Mouse (Mus musculus) CH12.LX (cell line): ENCODE measurements at regions not wholly inside any gene's neighbourhood (a gene's known extent, or its start where the extent isn't known, plus 50 kb on each side); places are given as distances from the start of the nearest gene placed in this dataset.
A peak's percentile ranks its signal among the peaks of the same experiment; 100 is the strongest.

Experiments used
- DNase-seq: peaks from one replicate; pipeline ENCODE4 v3.0.0-alpha.2; 2013; ENCODE audit errors: extremely low read depth
- H3K27ac ChIP-seq: 2 replicates; pipeline ENCODE4 v1.5.1; 2012; ENCODE audit warnings: low read depth, mild to moderate bottlenecking, control low read depth, moderate library complexity; ENCODE audit not compliant: insufficient read depth
- H3K27me3 ChIP-seq: replicated peaks from 2 replicates; pipeline ENCODE3; 2012; ENCODE audit warnings: inconsistent platforms
- H3K36me3 ChIP-seq, 2 experiments: replicated peaks in 1 of 2; 2 replicates each; pipeline versions ENCODE3 to v1.6.1; 2012; ENCODE audit warnings: inconsistent platforms in 1 of 2, low read length in 1 of 2, mild to moderate bottlenecking in 1 of 2, mixed read lengths in 1 of 2, moderate library complexity in 1 of 2; ENCODE audit not compliant: control insufficient read depth in 1 of 2, insufficient read depth in 1 of 2
- H3K4me1 ChIP-seq, 2 experiments: 2 replicates each; pipeline ENCODE4 v1.6.1; 2012; ENCODE audit warnings: inconsistent platforms in 1 of 2, moderate library complexity in 1 of 2; ENCODE audit not compliant: insufficient read depth in 2 of 2, control insufficient read depth in 1 of 2
- H3K4me2 ChIP-seq: 2 replicates; pipeline ENCODE4 v1.6.1; 2012; ENCODE audit warnings: low read depth, mild to moderate bottlenecking, control low read depth; ENCODE audit not compliant: poor library complexity, insufficient read depth, severe bottlenecking
- H3K4me3 ChIP-seq, 3 experiments: fragments of 150-350 bp in 1 of 3; sonication (generic) in 1 of 3; replicated peaks in 1 of 3; 2 replicates each; pipeline versions ENCODE3 to v1.5.1; 2011 to 2012; ENCODE audit warnings: low read depth in 2 of 3, low read length in 2 of 3, mild to moderate bottlenecking in 2 of 3, moderate library complexity in 2 of 3, control low read depth in 1 of 3, improper control_type of control experiment in 1 of 3, inconsistent platforms in 1 of 3, mixed read lengths in 1 of 3; ENCODE audit not compliant: poor library complexity in 1 of 3
- H3K79me2 ChIP-seq: replicated peaks from 2 replicates; pipeline ENCODE4 v1.6.1; 2012; ENCODE audit warnings: mild to moderate bottlenecking, moderate library complexity; ENCODE audit not compliant: control insufficient read depth, poor library complexity, insufficient read depth, severe bottlenecking; ENCODE audit errors: extremely low read depth
- H3K9ac ChIP-seq: 2 replicates; pipeline ENCODE4 v1.6.1; 2012; ENCODE audit warnings: low read depth, mild to moderate bottlenecking, control low read depth, moderate library complexity; ENCODE audit not compliant: insufficient read depth
- H3K9me3 ChIP-seq: replicated peaks from 2 replicates; pipeline ENCODE3; 2012; ENCODE audit warnings: low read length, inconsistent platforms, mixed read lengths
- CHD1 ChIP-seq: IDR thresholded peaks from 2 replicates; pipeline ENCODE4 v1.6.1; 2012; ENCODE audit warnings: low read depth, low read length, improper control_type of control experiment, inconsistent platforms
- CTCF ChIP-seq, 2 experiments: IDR thresholded peaks in 1 of 2; conservative IDR thresholded peaks in 1 of 2; 2 replicates each; pipeline ENCODE4 v1.5.1; 2011 to 2012; ENCODE audit warnings: low read depth in 2 of 2, low read length in 2 of 2, improper control_type of control experiment in 1 of 2, inconsistent platforms in 1 of 2, mild to moderate bottlenecking in 1 of 2, moderate library complexity in 1 of 2
- ELF1 ChIP-seq: IDR thresholded peaks from 2 replicates; pipeline ENCODE4 v1.6.1; 2014; ENCODE audit warnings: low read depth, mild to moderate bottlenecking, inconsistent platforms, low read length, improper control_type of control experiment
- EP300 ChIP-seq: IDR thresholded peaks from 2 replicates; pipeline ENCODE4 v1.6.1; 2011; ENCODE audit warnings: low read length, improper control_type of control experiment
- ETS1 ChIP-seq: conservative IDR thresholded peaks from 2 replicates; pipeline ENCODE4 v1.6.1; 2012; ENCODE audit warnings: low read depth, mild to moderate bottlenecking, inconsistent platforms, low read length, improper control_type of control experiment, moderate library complexity
- HCFC1 ChIP-seq: IDR thresholded peaks from 2 replicates; pipeline ENCODE4 v1.6.1; 2012; ENCODE audit warnings: low read depth, mild to moderate bottlenecking, inconsistent platforms, low read length, improper control_type of control experiment
- JUN ChIP-seq: IDR thresholded peaks from 2 replicates; pipeline ENCODE4 v1.6.1; 2011; ENCODE audit warnings: low read depth, mild to moderate bottlenecking, low read length, improper control_type of control experiment, moderate library complexity; ENCODE audit not compliant: insufficient read depth
- MEF2A ChIP-seq: IDR thresholded peaks from 2 replicates; pipeline ENCODE4 v1.6.1; 2014; ENCODE audit warnings: low read depth, mild to moderate bottlenecking, inconsistent platforms, low read length, improper control_type of control experiment, borderline replicate concordance
- MXI1 ChIP-seq: IDR thresholded peaks from 2 replicates; pipeline ENCODE4 v1.6.1; 2011; ENCODE audit warnings: mild to moderate bottlenecking, low read depth, low read length, improper control_type of control experiment
- NELFE ChIP-seq: IDR thresholded peaks from 2 replicates; pipeline ENCODE4 v1.6.1; 2011; ENCODE audit warnings: low read depth, low read length, improper control_type of control experiment
- POLR2A ChIP-seq: IDR thresholded peaks from 2 replicates; pipeline ENCODE4 v1.6.1; 2011; ENCODE audit warnings: low read depth, mild to moderate bottlenecking, improper control_type of control experiment, low read length
- POLR2AphosphoS2 ChIP-seq: IDR thresholded peaks from 2 replicates; pipeline ENCODE4 v1.6.1; 2011; ENCODE audit warnings: low read depth, low read length, improper control_type of control experiment
- RAD21 ChIP-seq: IDR thresholded peaks from 2 replicates; pipeline ENCODE4 v1.6.1; 2011; ENCODE audit warnings: low read depth, mild to moderate bottlenecking, low read length, improper control_type of control experiment, moderate library complexity
- RCOR1 ChIP-seq: conservative IDR thresholded peaks from 2 replicates; pipeline ENCODE4 v1.6.1; 2012; ENCODE audit warnings: low read depth, mild to moderate bottlenecking, inconsistent platforms, low read length, improper control_type of control experiment
- SIN3A ChIP-seq: IDR thresholded peaks from 2 replicates; pipeline ENCODE4 v1.6.1; 2012; ENCODE audit warnings: low read length, improper control_type of control experiment, inconsistent platforms
- SMC3 ChIP-seq: IDR thresholded peaks from 2 replicates; pipeline ENCODE4 v1.6.1; 2011; ENCODE audit warnings: low read depth, low read length, improper control_type of control experiment
- TBP ChIP-seq: conservative IDR thresholded peaks from 2 replicates; pipeline ENCODE4 v1.6.1; 2011; ENCODE audit warnings: low read depth, low read length, improper control_type of control experiment
- TCF12 ChIP-seq: IDR thresholded peaks from 2 replicates; pipeline ENCODE4 v1.6.1; 2014; ENCODE audit warnings: low read depth, mild to moderate bottlenecking, inconsistent platforms, low read length, improper control_type of control experiment
- UBTF ChIP-seq: IDR thresholded peaks from 2 replicates; pipeline ENCODE4 v1.6.1; 2012; ENCODE audit warnings: low read depth, mild to moderate bottlenecking, inconsistent platforms, low read length, improper control_type of control experiment, moderate library complexity
- ZKSCAN1 ChIP-seq: IDR thresholded peaks from 2 replicates; pipeline ENCODE4 v1.6.1; 2012; ENCODE audit warnings: low read depth, inconsistent platforms, low read length, improper control_type of control experiment, borderline replicate concordance
- ZMIZ1 ChIP-seq: IDR thresholded peaks from 2 replicates; pipeline ENCODE4 v1.6.1; 2012; ENCODE audit warnings: low read depth, mild to moderate bottlenecking, inconsistent platforms, low read length, improper control_type of control experiment
- dilution Hi-C: fragments of 300-500 bp; cut with MboI; formaldehyde crosslinking; loops from 2 replicates; pipeline ENCODE4 v1.14.3; 2020; ENCODE audit warnings: low sequenced_read_pairs; ENCODE audit not compliant: extremely low pct_unique_long_range_greater_than_20kb, extremely low pct_ligation_motif_present
- in situ Hi-C: fragments of 300-500 bp; cut with MboI; formaldehyde crosslinking; loops from 3 replicates; pipeline ENCODE4 v1.14.3; 2019; ENCODE audit warnings: low sequenced_read_pairs, low pct_ligation_motif_present, low pct_unique_long_range_greater_than_20kb, mixed read lengths

DNA sequence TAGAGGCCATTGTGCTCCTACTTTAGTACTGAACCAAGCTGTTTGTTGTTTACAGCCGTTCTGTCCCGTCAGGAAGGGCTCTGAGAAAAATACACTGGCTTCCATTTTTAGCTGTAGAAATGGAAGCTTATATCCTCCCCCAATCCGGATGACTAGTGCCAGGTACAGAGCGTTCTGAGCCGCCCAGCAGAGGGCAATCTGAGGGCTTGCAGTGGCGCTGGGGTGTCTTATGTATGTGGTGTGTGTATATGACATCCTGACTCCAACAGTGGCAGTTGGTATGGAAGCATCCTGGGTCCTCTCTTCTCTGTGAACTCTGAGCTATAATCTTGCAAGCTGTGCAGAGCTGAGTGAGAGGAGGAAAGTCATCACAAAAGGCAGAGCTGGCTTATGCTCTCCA is 389.0 kb downstream of the Rps24 start:
- dilution Hi-C loops: no loop called here
- in situ Hi-C loops: no loop called here
- Histone ChIP-seq H3K27me3 (no peaks in the 10 kb centered on the region), H3K27ac (no peak overlapping the region), H3K4me1 (no peaks in the 10 kb centered on the region), H3K36me3 (no peaks in the 10 kb centered on the region), H3K79me2 (no peaks in the 10 kb centered on the region), H3K4me2 (no peak overlapping the region), H3K4me3 (no peak overlapping the region), H3K9ac (no peak overlapping the region), H3K9me3 (no peaks in the 10 kb centered on the region)
- no peak for DNase-seq
- no peak for TF ChIP-seq POLR2A
- no peak for TF ChIP-seq TBP
- TF ChIP-seq SMC3: no peak
- TF ChIP-seq CTCF (conservative IDR thresholded peaks at IDR 0.05 in 1 of 2, IDR thresholded peaks at IDR 0.05 in 1 of 2; ENCODE audit: low read depth in 2 of 2, low read length in 2 of 2): peak in 1 of 2 experiments; percentile 14; a peak in 1 of 4 replicates
- TF ChIP-seq ETS1: no peak

DNA sequence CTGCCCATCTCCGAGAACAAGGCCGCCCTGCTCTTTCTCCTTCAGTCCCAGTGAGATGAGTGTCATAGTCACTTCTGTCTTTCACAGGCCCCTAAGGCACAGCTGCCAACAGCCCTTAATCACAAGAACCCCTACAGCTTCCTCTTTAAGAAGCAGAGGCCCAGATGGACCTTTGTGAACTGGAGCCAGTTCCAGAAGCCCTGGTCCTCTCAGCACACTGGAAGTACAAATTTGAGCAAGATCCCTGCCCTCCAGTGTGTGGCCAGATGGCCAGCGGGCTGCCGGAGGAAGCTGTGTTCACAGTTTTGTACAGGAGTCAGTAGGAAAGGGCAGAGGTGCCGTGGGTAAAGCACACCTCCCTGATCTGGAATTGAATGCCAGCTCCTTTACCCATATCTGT is 389.6 kb downstream of the Rps24 start:
- H3K9me3 ChIP-seq: no peaks in the 10 kb centered on the region
- H3K27me3 ChIP-seq: no peaks in the 10 kb centered on the region
- no peaks in the 10 kb centered on the region for H3K4me1 ChIP-seq
- in situ Hi-C loops: no loop called here
- H3K79me2 ChIP-seq: no peaks in the 10 kb centered on the region
- TF ChIP-seq RAD21: no peak
- TF ChIP-seq SIN3A: no peak
- TF ChIP-seq POLR2AphosphoS2: no peak
- TF ChIP-seq ELF1: no peak
- TF ChIP-seq ZKSCAN1: no peak
- no peak for TF ChIP-seq HCFC1
- TF ChIP-seq CHD1: no peak
- no peak for TF ChIP-seq JUN
- no peak for TF ChIP-seq CTCF (conservative IDR thresholded peaks at IDR 0.05 in 1 of 2, IDR thresholded peaks at IDR 0.05 in 1 of 2; ENCODE audit: low read depth in 2 of 2, low read length in 2 of 2)
- TF ChIP-seq EP300: no peak
- no peak for TF ChIP-seq TCF12
- no peak for TF ChIP-seq RCOR1
- no peak for TF ChIP-seq POLR2A
- no peak for TF ChIP-seq ZMIZ1
- TF ChIP-seq MXI1: no peak
- TF ChIP-seq ETS1: no peak
- no peak for TF ChIP-seq UBTF
- TF ChIP-seq TBP: no peak
- no peak for TF ChIP-seq NELFE
- TF ChIP-seq MEF2A: no peak
- H3K27ac ChIP-seq: no peak overlapping the region
- dilution Hi-C loops: no loop called here
- H3K4me3 ChIP-seq: no peak overlapping the region
- H3K36me3 ChIP-seq: no peaks in the 10 kb centered on the region
- H3K4me2 ChIP-seq: no peak overlapping the region
- no peak for DNase-seq
- no peak overlapping the region for H3K9ac ChIP-seq
